Mouse (Mus musculus) heart, adult 2 months (tissue): ENCODE data around the gene Gm13278.
"Not testable (repeated sequence)": the region's sequence is repeated elsewhere in the genome, so short reads cannot be mapped to it uniquely, and the experiment has no call there.

Experiments
- CTCF ChIP-seq: fragments of 200-600 bp; IDR thresholded peaks from 2 replicates; pipeline ENCODE4 v1.8.1; 2022; ENCODE audit warnings: antibody characterized with exemption, mild to moderate bottlenecking, moderate library complexity
- EP300 ChIP-seq: fragments of 200-500 bp; IDR thresholded peaks from 2 replicates; pipeline ENCODE4 v1.6.1; 2011; ENCODE audit warnings: low read depth, low read length, control low read depth; ENCODE audit not compliant: insufficient read depth
- POLR2A ChIP-seq: fragments of 200-500 bp; IDR thresholded peaks from 2 replicates; pipeline ENCODE4 v1.6.1; 2011; ENCODE audit warnings: mild to moderate bottlenecking, low read depth, low read length, control low read depth; ENCODE audit not compliant: insufficient read depth

GRCm38 (mm10) chr4:88773534-88773933 lies 17.8 kb upstream of the Gm13278 start, which contains the start of gene Gm13290:
- TF ChIP-seq CTCF, POLR2A, EP300: not testable (repeated sequence)
